Mouse (Mus musculus): ENCODE measurements around the gene Sdk1. TPM values are rescaled to one million over a fixed set of nuclear protein-coding genes. Genes with fewer than 3 reads are reported as not detected.

Sdk1 gene
- polyA plus RNA-seq, 1 experiment, result 3.5 TPM

DNA sequence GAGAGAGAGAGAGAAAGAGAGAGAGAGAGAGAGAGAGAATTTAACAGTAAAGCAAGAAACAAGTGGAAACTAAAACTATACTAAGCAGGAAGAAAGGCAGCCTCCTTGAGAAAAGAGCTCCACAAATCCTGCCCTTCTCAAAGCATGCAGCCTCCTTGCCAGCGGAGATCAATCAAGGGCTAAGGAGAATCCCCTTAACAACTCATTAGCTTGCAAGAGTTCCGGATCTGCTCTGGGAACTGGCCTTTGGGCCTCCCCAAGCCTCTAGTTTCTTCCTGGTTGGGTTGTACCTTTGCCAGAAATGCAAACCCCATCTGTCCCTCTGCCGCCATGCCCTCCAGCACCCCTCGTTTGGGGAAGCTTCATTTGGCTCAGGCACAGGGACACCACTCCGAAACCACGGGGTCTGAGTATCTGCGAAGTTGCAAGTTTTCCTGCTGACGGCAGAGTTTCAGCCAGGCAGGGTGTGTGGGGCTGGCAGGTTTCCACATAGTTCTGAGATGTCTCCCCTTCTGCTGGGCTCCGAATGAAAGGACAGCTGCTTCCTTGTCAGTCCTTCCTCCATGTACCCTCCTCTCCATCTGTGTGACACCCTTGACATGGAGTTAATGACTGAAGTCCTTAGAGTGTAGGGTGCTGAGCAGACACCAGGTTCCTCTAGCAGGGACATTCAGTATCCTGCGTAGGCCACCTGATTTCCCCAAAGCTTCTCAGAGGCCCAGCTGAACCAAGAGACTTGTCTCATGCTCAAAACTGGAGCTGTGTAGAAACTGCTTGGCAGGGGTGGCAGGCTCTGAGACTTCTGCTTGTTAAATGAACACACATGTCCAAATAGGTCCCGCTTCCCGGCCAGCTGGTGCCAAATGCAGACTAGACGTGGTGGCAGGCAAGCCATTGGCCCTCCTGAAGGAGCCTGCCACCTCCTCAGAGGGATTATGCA is 833.5 kb downstream of the Sdk1 start:
- peak; percentile 42 to 48 for DNase-seq (ENCODE audit: extremely low spot score in 1 of 2, low spot score in 1 of 2)

DNA sequence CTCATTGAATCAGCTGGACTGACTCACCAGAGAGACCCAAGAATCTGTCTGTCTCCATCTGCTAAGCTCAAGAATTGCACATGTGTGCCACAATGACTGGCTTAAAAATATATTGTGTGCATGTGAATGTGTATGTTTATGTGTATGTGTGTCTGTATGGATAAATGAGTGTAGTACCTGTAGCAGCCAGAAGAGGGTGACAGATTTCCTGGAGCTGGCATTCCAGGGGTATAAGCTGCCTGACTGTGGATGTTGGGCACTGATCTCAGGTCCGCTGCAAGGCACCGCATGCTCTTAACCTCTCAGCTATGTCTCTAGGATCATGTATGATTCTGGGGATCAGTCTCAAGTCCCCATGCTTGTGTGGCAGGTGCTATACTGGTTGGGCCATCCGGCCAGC is 839.4 kb downstream of the Sdk1 start:
- DNase-seq (ENCODE audit: extremely low spot score in 1 of 2, low spot score in 1 of 2), result no peak

DNA sequence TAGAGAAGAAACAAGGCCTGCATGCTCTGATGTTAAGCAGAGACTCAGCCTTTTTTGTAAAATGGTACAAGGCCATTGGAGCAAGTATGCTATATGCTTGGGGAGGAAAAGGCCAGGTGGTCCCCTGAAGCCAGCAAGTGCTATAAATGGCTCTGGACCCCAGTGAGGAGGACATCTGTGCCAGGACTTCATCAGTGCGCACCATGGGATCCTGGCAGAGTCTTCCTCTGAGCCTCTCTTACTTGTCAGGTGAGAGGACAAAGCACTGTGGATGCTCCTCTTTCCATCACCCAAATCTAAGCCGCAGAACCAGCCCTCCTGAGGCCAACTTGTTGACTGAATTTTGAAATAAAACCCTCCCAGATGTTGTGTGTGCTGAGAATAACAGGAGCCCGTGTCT is 839.8 kb downstream of the Sdk1 start:
- DNase-seq (ENCODE audit: extremely low spot score in 1 of 2, low spot score in 1 of 2), result no peak

DNA sequence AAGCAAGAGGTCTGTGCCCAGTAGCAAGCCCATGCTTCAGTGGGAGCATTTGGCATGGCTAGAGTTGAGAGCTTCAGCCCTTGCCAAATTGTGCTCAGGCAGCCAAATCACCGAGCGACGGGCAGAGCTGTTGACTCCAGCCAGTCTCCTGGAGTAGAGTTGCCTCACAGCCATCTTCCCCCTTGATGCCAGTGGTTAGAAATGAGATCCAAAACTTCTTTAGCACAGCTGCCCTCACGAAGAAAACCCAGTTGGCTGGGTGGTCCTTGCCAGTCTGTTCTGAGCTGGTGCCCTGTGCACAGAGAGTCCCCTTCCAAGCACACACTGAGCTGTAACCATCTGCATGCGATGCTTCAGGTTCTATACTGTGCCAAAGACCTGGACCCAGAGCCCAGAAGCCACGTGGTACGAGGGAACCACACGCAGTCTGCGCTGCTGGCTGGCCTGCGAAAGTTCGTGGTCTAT is 855.1 kb downstream of the Sdk1 start:
- DNase-seq (ENCODE audit: extremely low spot score in 1 of 2, low spot score in 1 of 2), result no peak

DNA sequence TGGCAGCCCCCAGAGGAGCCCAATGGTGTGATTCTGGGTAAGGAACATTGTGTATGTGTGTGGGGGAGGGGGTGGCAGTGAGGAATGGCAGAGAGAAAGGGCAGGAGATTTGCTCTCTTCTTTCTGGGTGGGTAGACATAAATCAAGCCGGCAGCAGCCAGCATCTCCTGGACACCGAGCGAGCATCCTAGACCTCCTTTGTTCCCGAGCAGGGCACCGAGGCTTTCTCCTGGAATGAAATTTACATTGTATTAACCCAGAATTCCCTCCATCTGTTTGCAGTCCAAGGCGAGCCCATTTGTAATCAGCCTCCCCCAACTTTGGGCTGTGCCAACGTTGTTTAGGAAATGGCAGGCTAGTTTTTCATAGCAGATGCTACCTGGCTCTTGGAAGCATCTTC is 858.9 kb downstream of the Sdk1 start:
- DNase-seq (ENCODE audit: extremely low spot score in 1 of 2, low spot score in 1 of 2), result no peak

DNA sequence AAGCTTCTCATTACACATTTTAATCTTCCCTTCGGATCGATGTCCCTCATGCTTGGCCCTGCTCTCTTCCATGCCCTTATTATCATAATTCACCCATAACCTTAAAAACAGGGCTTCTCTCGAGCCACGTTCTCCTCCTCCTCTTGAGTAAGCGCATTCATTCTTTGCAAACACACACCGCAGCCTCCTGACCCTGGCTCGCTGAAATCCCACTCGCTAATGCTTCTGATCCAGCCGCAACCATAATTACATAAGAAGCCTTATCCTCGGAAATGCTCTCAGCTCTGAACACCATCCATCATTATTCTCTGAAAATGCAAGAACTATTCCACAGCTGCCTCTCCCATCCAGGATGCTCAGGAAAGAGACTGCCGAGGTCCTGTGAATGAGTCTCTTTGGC is 866.1 kb downstream of the Sdk1 start:
- peak in 1 of 2 experiments; percentile 2 for DNase-seq (ENCODE audit: extremely low spot score in 1 of 2, low spot score in 1 of 2)

DNA sequence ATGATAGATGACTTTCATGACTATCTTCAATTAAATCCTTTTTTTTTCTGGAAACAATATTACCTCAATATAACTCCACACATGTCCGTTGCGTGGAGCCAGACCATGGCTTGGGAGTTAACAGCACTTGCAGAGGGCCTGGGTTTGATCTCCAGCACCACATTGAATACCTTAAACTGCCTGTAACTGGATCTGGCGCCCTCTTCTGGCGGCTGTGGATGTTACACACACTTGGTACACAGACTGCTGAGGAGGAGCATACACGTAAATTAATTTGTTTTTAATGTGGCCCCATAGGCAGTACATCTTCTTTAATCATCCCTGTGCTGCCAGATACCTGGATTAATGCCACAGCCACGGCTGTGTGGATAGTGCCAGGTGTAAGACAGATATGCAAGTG is 870.7 kb downstream of the Sdk1 start:
- no peak for DNase-seq (ENCODE audit: extremely low spot score in 1 of 2, low spot score in 1 of 2)

DNA sequence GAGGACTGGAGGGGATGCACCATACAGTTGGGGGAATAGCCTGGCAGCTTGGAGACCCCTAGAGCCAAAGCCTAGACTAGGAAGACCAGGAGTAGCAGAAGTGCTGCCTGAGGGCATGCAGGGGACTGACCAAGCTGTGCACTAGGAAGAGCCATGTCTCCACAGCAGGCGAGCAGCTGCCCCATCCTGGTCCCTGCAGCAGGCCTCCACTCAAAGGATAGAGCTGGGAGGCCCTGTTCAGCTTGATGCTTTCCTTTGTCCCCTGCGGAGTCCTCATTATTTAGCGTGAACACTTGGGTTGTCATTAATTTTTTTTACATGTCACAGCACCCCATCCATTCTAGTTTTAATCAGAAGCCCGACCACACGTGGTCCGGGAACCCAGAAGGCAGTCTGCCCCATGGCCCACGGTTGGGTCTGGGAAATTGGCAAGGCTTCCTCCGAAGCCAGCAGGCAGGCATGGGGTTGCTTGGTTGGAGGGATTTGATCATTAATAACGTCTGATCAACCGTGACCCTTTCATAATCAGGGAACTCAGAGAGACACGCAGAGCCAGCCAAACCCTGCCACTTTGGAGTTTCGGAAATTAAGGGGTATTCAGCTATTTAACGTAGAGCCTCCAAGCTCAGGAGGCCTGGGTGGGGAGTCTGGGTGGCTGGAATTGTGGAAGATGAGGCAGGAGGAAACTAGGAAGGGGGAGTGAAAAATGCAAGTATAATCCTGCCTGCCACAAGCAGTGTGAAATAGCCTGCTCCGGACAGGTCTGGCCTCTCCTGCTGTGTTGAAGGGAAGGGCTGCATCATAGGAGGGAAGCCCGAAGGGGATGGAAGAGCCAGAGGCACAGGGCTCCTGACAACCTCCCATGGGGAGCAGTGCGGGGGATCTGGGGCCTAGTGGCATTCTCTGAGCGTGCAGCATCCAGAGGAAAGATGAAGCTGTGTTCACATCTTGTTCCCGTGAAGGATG is 872.2 kb downstream of the Sdk1 start:
- DNase-seq (ENCODE audit: extremely low spot score in 1 of 2, low spot score in 1 of 2), result no peak

DNA sequence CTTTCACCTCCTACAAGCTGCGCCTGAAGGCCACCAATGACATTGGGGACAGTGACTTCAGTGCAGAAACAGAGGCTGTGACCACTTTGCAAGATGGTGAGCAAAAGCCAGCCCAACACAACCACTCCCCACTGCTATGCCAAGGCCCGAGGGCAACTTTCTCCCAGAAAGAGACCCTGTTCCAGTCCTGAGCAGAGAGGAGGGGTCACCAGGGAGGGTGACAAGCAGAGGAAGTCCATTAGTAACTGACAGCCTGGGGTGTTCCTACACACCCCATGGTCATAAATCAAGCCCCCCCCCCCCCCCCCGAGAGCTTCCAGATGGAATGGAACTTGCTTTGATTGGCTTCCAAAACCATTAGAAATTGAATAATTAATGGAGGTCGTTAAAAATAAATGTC is 886.5 kb downstream of the Sdk1 start:
- no peak for DNase-seq (ENCODE audit: extremely low spot score in 1 of 2, low spot score in 1 of 2)

DNA sequence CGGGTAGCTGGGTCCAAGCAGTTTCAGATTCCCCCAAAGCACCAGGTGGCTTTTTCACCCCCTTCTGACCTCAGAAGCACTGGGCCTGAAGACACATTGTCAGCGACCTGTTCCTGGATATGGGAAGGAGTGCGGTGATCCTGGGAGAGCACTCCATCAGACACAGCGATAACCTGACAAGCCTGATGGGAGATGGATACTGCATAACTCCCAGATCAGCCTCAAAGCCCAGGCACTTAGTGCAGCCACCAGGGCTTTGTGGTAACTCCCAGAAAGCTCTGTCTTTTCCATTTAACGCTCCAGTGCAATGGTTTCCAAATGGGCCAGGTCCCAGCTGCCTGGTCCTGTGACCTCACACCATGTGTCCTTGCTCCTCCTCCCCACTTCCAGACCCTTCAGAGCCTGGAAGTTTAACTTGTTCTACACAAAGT is 886.9 kb downstream of the Sdk1 start:
- no peak for DNase-seq (ENCODE audit: extremely low spot score in 1 of 2, low spot score in 1 of 2)

DNA sequence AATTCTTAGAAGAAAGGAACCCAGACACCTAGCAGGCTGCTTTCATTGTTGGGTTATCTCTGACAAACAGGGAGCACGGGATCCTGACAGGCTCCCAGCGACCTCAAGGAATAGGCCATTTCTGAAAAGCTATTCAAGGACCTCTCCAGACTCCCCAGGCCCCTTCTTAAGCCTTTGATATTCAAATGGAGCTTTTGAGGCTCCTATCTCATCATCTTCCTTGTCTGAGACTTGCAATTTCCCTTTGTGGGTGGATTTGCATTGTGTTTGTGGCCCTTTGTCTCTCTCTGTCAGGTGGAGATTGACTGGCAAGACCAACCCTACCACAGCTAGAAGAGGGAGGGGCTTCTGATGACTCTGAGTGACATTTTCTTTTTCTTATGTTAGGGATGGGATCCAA is 888.7 kb downstream of the Sdk1 start:
- DNase-seq (ENCODE audit: extremely low spot score in 1 of 2, low spot score in 1 of 2), result no peak

DNA sequence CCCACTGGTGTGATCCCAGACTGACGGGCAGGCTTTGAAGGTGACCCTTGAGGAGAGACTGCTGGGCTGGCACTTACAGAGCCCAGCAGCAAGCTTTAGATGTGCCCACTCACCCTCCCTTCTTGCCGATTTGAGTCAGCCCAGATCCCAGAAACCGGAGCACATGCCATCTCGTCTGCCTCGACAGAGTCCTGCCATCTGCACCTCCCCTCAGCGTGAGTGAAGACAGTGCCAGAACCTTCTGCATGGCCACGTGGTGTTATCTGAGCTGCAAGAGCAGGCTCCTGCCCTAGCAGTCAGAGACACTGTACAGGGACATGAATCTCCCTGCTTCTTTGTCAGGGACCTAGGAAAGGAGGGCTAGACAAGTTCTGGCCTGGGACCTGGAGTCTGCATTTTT is 898.7 kb downstream of the Sdk1 start:
- peak; percentile 46 to 47 for DNase-seq (ENCODE audit: extremely low spot score in 1 of 2, low spot score in 1 of 2)

DNA sequence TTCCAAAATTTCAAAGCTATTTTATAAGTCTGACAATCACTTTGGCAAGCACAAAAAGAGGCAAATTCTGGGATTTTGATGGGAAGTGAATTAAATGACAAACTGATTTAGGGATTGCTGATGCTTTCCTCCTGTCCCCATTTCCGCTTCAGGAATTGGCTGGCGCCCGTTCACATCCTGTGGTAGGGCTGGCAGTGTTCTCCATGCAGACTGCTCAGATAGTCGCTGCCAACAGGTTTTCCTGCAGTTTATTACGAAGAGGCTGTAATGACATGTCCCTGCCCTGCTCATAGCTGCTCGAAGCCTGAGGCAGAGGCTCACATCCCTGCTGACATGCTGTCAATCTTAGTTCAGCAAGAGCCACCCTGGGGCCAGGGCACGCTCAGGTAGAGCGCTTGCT is 908.3 kb downstream of the Sdk1 start:
- DNase-seq (ENCODE audit: extremely low spot score in 1 of 2, low spot score in 1 of 2), result peak in 1 of 2 experiments; percentile 12

DNA sequence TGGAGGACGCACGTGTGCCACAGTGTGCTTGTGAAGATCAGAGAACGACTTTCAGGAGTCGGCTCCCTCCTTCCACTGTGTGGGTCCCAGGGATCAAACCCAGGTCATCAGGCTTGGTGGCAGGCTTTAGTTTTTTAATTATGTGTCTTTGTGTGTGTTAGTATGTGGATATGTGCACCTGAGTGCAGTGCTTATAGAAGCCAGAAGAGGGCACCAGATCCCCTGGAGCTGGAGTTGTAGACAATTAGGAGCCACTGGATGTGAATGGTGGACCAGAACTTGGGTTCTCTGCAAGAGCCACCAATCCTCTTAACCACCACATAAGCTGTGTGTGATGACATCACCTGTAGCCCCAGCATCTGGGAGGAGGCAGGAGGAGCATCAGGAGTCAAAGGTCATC is 909.5 kb downstream of the Sdk1 start:
- DNase-seq (ENCODE audit: extremely low spot score in 1 of 2, low spot score in 1 of 2), result no peak

DNA sequence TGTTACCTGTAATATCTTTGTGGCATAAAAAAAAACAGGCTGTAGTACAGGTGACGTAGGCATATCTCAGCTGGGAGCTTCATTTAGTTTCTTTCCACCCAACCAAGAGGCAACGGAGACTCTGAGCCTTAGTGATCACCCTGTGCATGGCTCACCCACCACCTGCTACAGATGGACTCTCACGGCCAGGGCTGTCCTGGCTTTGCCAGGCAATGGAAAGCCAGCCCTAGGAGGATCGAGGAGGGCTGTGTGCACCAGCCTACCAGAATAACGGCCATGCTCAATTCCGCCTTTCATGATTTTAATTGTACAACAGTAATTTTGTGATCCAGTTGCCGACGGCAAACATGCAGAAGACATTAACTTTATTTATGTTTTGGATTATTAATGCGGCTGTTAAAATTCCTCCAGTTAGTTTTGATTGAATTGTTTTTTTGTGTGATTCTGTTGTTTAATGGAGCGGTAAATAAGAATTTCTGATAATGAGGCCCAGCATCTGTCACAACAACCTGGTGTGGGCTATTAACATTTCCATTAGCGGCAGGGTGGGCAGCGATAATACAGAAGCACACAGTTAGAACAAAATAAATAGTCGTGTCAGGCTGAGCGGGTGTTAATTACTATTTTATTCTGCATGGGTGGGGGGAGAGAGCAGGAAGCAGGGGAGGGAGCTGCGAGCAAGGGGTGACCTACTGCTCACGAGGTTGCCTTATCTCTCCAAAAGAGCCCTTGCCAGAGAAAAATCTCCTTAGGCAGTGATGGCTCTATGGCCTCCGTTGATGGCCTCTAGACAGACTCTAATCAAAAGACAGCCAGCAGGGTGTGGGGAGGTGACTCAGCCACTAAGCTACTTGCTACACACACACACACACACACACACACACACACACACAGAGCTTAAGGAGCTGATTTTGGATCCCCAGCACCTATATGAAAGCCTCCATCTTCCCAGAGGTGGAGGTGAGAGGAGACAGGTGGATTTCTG is 915.9 kb downstream of the Sdk1 start:
- no peak for DNase-seq (ENCODE audit: extremely low spot score in 1 of 2, low spot score in 1 of 2)

DNA sequence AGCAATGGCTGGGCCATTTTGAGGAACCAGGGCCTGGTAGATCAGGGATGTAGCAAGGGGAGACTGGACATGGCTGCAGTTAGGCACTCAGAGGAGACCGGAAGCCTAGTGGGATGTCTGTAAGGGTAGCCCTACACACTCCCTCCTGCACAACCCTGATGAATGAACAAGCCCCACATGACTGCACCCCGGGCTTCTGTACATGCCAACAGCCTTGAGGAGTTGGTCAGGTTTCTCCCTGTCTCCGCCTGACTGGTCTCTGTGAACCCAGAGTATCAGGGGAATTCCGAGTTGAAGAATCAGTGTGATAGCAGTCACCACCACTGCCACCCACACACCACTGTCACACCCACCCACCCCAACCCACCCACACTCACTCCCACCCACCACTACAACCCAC is 922.2 kb downstream of the Sdk1 start:
- no peak for DNase-seq (ENCODE audit: extremely low spot score in 1 of 2, low spot score in 1 of 2)

DNA sequence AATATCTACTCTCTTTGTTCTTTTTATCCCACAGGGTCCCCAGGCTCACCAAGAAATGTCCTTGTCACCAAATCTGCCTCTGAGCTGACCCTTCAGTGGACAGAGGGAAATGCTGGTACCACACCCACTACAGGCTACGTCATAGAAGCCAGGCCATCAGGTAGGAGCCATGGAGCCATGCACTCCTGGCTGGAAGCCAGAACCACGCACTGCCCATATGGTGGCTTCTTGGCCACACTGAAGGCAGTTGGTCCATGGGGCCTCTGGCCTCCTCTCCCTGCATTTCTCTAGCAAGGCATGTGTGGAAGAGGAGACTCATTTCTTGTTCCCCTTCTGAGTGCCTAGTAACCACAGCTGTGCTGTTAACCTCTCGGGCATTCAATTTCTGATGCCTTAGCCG is 932.3 kb downstream of the Sdk1 start:
- no peak for DNase-seq (ENCODE audit: extremely low spot score in 1 of 2, low spot score in 1 of 2)

DNA sequence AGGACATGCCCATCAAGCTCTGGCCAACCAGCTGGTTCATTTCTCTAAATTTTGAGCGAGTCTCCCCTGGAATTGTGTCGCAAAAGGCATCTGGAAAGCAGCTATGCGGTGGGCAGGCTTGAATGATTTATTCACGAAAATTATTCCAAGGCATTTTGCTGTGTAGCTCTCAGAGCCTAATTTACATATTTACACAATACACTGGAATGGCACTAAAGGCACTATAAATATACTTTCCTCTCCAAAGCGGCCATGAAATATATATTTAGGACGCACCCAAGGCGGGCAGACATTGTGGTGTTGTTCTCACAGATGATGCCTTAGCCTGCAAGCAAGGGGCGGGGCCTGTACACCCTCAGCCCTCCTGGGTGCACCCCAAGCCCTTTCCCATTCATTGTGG is 936.9 kb downstream of the Sdk1 start:
- peak; percentile 25 to 61 for DNase-seq (ENCODE audit: extremely low spot score in 1 of 2, low spot score in 1 of 2)

DNA sequence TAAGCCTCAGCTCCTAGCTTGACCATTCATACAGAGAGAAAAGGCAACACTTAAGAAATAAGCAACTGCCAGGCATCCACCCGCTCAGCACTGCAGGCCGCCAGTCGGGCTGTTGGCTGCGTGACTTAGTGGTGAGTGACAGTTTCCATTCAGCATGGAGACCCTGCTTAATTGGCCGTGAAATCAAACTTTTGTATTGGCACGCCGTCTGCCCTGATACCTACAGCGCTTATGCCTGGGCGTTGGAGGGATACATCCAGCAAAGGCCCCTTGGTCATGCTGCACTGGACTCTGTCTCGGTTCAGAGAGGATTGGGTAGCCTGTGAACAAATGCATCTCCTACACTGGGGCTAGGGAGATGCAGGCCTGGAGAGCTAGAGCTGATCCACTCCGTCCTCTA is 938.0 kb downstream of the Sdk1 start:
- DNase-seq (ENCODE audit: extremely low spot score in 1 of 2, low spot score in 1 of 2), result no peak

DNA sequence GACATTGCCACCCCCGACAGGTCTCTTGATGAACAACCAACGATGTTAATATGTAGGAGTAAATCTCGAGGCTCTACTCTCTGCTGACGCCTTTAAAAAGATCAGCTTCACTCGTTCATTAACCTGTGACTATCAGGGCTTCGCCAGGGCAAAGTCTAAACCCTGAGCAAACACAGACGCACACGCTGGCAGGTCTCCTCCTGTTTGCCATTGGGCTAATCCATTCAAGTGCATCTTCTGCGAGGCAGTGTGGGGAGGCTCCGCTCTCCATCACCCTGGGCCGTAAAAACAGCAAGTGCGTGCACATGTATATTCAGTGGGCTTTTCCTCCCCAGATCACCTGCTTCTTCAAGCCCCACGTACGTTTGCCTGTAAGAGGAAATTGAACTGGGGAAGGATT is 940.6 kb downstream of the Sdk1 start:
- no peak for DNase-seq (ENCODE audit: extremely low spot score in 1 of 2, low spot score in 1 of 2)
